Mouse (Mus musculus) left cerebral cortex, adult 8-10 months (tissue): ENCODE measurements around the gene Appl2. TPM values are rescaled to one million over a fixed set of nuclear protein-coding genes. Genes with fewer than 3 reads are reported as not detected.

ENCODE experiments used
- DNase-seq, 2 experiments: peaks; one replicate each; pipeline ENCODE4 v3.0.0; 2022; ENCODE audit warnings: low spot score in 2 of 2
- total RNA-seq, 4 experiments: library from RNA; stranded (reverse); gene quantifications; 2 replicates each; pipeline ENCODE4 v1.2.4; 2022

The Appl2 gene
- total RNA-seq, 4 experiments from 2014 or later: 71.4 to 89.6 (median 73.7) TPM

- DNase-seq: no peak
These were observed 55.9 kb downstream of the Appl2 start for GRCm38 (mm10) chr10:83592616-83593015.

GRCm38 (mm10) chr10:83590801-83591200 lies 57.7 kb downstream of the Appl2 start:
- no peak for DNase-seq

- no peak for DNase-seq
These were observed 82.8 kb downstream of the Appl2 start for GRCm38 (mm10) chr10:83565449-83566441.

- no peak for DNase-seq
These were observed 85.5 kb downstream of the Appl2 start for GRCm38 (mm10) chr10:83563005-83563404.

Other genes with a start within 250 kb of the Appl2 start
- 1 to 10 TPM; 1.5 to 3.6 (median 2.4) TPM for gene Aldh1l2, start 114.6 kb downstream of the Appl2 start, total RNA-seq
- gene Washc4, start 105.0 kb downstream of the Appl2 start, total RNA-seq: 10 to 100 TPM; 22.1 to 26.6 (median 24.4) TPM
- 10 to 100 TPM; 17.7 to 20.8 (median 19.3) TPM for gene 1500009L16Rik, start 74.1 kb upstream of the Appl2 start, total RNA-seq